Mouse (Mus musculus) midbrain, embryonic 15.5 days (tissue): ENCODE results near the gene Vamp9. TPM values are rescaled to one million over a fixed set of nuclear protein-coding genes. Genes with fewer than 3 reads are reported as not detected.

Experiments
- ATAC-seq: fragments of 200-750 bp; cut with Nextera tagmentation; replicated peaks from 2 replicates; pipeline ENCODE4 v1.8.0; 2017; ENCODE audit warnings: moderate TSS enrichment
- H3K27ac ChIP-seq: fragments of 300-500 bp; sonication (generic); 2 replicates; pipeline ENCODE4 v1.5.1; 2015; ENCODE audit warnings: mild to moderate bottlenecking, inconsistent platforms
- H3K27me3 ChIP-seq: fragments of 300-500 bp; sonication (generic); replicated peaks from 2 replicates; pipeline ENCODE4 v1.6.1; 2015; ENCODE audit warnings: inconsistent platforms
- H3K36me3 ChIP-seq: fragments of 300-500 bp; sonication (generic); replicated peaks from 2 replicates; pipeline ENCODE4 v1.6.1; 2015; ENCODE audit warnings: inconsistent platforms
- H3K4me1 ChIP-seq: fragments of 300-500 bp; sonication (generic); 2 replicates; pipeline ENCODE4 v1.6.1; 2015; ENCODE audit warnings: inconsistent platforms
- H3K4me2 ChIP-seq: fragments of 300-500 bp; sonication (generic); 2 replicates; pipeline ENCODE4 v1.6.1; 2015; ENCODE audit warnings: inconsistent platforms, mild to moderate bottlenecking, moderate library complexity
- H3K4me3 ChIP-seq: fragments of 300-500 bp; sonication (generic); 2 replicates; pipeline ENCODE4 v1.5.1; 2015; ENCODE audit warnings: mild to moderate bottlenecking, inconsistent platforms
- H3K9ac ChIP-seq: fragments of 300-500 bp; sonication (generic); 2 replicates; pipeline ENCODE4 v1.6.1; 2015; ENCODE audit warnings: mild to moderate bottlenecking, inconsistent platforms
- H3K9me3 ChIP-seq: fragments of 300-500 bp; sonication (generic); 2 replicates; pipeline ENCODE4 v1.6.1; 2016; ENCODE audit warnings: inconsistent platforms
- WGBS: fragments of 180-500 bp; shearing (Covaris S2); methylation state at CpG from one replicate; pipeline ENCODE4 v1.1.7; 2015; ENCODE audit warnings: mixed read lengths; 5-methylcytosine and 5-hydroxymethylcytosine counted together
- polyA plus RNA-seq: library from polyadenylated mRNA; unstranded; fragments of >200 nt; fragmentation: Nextera tagmentation; extraction: Ambion mirVana; gene quantifications from 2 replicates; pipeline ENCODE4 v1.2.1, GENCODE M21; 2015

Vamp9 gene
- polyA plus RNA-seq, 1 experiment from 2014 or later, result 0.65 TPM

- H3K4me2 ChIP-seq, result no peak overlapping the region
- no peak overlapping the region for H3K27ac ChIP-seq
- H3K4me3 ChIP-seq, result no peak overlapping the region
- H3K36me3 ChIP-seq, result no peaks in the 10 kb centered on the region
- no peaks in the 10 kb centered on the region for H3K27me3 ChIP-seq
- H3K9ac ChIP-seq, result no peak overlapping the region
- H3K4me1 ChIP-seq, result no peaks in the 10 kb centered on the region
- no peak for ATAC-seq
- no peaks in the 10 kb centered on the region for H3K9me3 ChIP-seq
- WGBS, result 92% methylated on average over 3 of the region's 3 CpGs
These were observed 88.6 kb downstream of the Vamp9 start for GRCm38 (mm10) chr5:99994680-99995079.

- Histone ChIP-seq H3K27me3 (no peaks in the 10 kb centered on the region), H3K4me3 (no peak overlapping the region), H3K9ac (no peak overlapping the region), H3K4me2 (no peak overlapping the region), H3K36me3 (no peaks in the 10 kb centered on the region), H3K4me1 (no peaks in the 10 kb centered on the region), H3K27ac (no peak overlapping the region), H3K9me3 (no peaks in the 10 kb centered on the region)
- whole genome bisulfite sequencing, result 83% methylated on average over 7 of the region's 7 CpGs
- no peak for ATAC-seq
These were observed 94.0 kb downstream of the Vamp9 start for GRCm38 (mm10) chr5:100000048-100000447.

GRCm38 (mm10) chr5:100000500-100000899 is 94.4 kb downstream of the Vamp9 start:
- Histone ChIP-seq H3K9ac (no peak overlapping the region), H3K27ac (no peak overlapping the region), H3K4me2 (no peak overlapping the region), H3K4me3 (no peak overlapping the region), H3K27me3 (no peaks in the 10 kb centered on the region), H3K9me3 (no peaks in the 10 kb centered on the region), H3K36me3 (no peaks in the 10 kb centered on the region), H3K4me1 (no peaks in the 10 kb centered on the region)
- no peak for ATAC-seq
- 54% methylated on average over 7 of the region's 8 CpGs for WGBS

Other genes starting within 250 kb of the Vamp9 start
- 65.7 and 68.2 TPM in 2 replicates for gene Rasgef1b, start 177.2 kb upstream of the Vamp9 start, polyA plus RNA-seq
- 156 and 180 TPM in 2 replicates for gene Hnrnpd, start 72.7 kb downstream of the Vamp9 start, polyA plus RNA-seq
- 2.8 and 3.8 TPM in 2 replicates for gene 4930524J08Rik, start 72.8 kb downstream of the Vamp9 start, polyA plus RNA-seq
- 221 and 226 TPM in 2 replicates for gene Hnrnpdl, start 133.4 kb downstream of the Vamp9 start, polyA plus RNA-seq
- 51.7 and 56.2 TPM in 2 replicates for gene Enoph1, start 133.7 kb downstream of the Vamp9 start, polyA plus RNA-seq